Mouse (Mus musculus) MN1 (cell line): ENCODE data around the gene Olfr467.
A peak's percentile ranks its signal among the peaks of the same experiment; 100 is the strongest.
"Not testable (repeated sequence)": the region's sequence is repeated elsewhere in the genome, so short reads cannot be mapped to it uniquely, and the experiment has no call there.

ENCODE experiments used
- DNase-seq: peaks from one replicate; pipeline ENCODE4 v3.0.0-alpha.2; 2016; ENCODE audit warnings: low spot score

Olfr467 gene

DNA sequence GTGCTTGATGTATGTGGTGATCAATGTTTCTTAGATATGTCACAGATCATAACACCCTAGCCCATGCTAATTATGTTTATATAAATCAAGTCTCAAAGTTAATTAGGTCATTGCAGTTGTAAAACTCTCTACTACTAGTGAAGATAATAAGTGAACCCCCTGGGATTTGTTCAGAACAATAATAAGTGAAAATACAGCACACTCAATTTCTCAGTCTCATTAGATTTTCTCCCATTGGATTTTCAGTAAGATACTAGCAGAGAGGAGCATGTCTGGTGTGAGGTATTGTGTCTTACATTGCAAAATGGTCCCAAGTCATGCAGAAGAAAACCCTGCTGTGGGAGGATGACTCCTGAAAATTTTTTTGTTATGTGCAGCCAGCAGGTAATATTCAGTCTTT, at the start of gene Olfr467:
Olfr467 (plus strand) TSS at position 301 of the 400 bp plus-strand sequence.
- no peak for DNase-seq

DNA sequence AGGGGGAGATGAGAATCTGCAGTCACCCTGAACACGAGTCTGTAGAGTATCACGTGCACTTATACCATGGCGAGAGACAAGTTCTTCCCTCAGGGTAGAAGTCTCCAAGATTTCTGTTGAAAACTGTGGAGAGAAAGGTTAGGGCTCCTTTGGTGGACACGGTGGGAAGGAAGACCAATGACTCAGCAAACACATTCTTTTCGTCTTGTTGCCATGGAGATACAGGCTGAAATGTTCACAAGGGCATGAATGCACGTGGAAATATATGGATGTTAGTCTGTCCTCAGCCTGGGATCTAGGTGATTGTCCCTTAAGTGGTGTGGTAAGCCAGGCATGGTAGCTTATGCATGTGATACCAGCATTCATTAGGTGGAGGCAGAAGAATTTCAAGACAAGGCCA, 41.3 kb upstream of the Olfr467 start:
- DNase-seq: no peak

DNA sequence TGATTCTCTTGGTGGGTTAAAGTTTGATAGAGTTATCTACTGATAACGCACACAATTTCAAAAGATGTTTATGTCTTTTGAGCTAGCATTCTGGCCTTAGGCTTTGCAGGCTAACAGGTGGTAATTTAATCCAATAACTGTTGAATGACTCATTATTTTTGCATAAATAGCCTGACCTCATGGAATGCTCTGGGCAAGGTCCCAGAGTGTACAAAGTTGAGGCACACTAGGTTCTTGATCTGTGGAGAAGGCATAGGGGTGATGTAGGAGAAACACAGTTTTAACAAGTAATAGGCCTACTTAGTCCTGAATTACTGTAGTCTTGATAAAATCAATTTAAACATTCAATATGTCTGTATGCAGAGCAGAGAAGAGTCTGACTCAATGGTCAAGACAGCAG, 33.8 kb upstream of the Olfr467 start:
- no peak for DNase-seq

DNA sequence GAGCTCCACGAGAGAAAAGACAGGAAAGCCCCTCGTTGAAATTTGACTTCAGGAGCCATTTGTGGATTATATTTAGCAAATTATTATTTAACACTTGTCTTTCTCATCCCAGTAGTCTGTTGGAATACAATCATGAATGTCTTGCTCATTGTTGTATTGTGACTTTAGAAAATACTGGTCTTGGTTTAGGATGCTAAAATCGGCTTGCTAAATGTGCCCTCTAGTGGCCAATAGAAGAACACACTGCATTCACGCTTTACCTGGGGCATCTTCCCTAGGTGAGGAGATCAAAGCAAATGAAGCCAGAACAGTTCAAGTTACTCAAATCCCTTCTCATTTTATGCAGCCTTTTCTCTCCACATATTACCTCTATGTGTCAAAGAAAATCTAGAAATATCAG, 32.5 kb upstream of the Olfr467 start:
- peak; percentile 22 for DNase-seq

DNA sequence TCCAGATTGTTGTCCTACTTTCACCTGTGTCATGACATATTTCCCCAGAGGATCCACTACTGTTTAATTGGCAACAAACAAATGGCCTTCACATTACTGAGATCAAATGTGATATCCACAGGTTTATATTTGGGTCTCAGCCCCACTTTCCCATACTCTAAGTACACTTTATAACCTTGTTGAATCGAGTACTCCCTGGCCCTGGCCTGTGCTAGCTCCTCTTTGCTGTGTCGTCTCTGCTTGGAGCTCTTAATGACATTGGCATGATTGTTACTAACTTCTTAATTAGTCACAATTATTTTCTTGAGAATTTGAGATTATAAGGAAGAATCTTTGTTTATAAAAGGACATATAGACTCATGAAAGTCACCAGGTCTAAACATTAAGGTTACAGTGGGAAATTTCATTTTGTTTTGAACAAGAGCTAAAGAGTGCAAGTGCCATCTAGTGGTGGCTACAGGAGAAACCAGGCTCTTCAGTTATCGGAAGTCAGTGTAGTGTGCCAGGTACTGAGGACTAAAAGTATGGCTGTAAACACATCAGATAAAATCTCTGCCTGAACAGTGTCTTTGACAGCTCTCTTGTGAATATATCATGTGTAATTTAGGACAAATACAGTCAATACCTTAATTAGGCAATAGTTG, 24.0 kb upstream of the Olfr467 start:
- peak; percentile 50 for DNase-seq

DNA sequence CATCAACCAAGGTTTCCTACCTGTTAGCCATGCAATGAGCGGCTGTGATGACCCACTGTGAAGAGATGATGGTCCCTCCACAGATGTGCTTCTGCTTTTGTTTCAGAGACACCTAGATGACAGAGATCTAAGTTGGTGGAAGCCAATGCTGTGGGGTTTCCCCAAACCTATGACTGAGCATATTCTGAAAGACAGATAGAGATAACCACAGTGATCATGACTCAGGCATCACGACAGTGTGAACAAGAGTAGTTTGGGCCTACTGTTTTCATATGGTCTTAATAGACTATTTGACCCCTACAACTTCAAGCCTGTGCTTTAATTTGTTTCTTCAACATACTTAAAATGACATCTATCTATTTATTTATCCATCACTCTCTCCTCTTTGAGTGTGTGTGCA, 15.6 kb upstream of the Olfr467 start:
- no peak for DNase-seq

DNA sequence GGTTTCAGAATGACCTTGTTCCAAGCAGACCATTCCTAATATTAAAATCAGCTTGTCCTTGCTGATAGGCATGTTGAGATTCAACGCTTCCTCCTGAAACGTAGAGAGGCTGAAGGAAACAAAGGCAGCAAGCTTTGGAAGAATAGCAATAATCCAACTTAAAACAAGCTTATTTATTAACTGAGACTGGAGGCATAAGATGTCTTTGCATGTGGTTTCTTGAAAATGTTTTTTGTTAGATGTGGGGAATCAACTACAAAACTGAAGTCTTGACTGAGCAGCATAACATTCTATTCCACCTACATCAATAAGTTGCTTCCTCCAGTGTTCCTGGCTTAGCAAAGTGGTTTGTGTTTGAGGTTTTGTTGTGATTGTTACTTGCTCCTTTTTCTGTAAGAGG, 11.0 kb upstream of the Olfr467 start, which contains the start of gene Ovch2:
Ovch2 (minus strand) TSS at position 101 of the 400 bp plus-strand sequence.
- no peak for DNase-seq

DNA sequence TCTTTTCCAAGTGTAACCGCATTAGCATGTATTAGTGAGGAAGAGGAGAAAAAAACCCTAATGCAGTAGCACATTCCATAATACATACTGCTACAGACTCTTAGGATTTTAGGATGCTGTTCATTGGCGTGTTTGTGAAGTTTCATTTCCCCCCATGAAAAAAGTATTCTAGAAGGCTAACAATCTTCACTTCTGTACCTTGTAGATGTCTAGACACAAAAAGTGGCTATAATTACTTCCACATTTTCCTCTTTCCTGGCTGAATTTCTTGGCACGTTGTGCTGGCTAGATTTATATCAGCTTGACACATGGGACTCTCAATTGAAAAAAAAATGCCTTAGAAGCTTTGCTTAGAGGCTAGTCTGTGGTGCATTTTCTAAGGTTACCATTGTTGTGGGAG, 9.9 kb upstream of the Olfr467 start:
- DNase-seq: no peak

DNA sequence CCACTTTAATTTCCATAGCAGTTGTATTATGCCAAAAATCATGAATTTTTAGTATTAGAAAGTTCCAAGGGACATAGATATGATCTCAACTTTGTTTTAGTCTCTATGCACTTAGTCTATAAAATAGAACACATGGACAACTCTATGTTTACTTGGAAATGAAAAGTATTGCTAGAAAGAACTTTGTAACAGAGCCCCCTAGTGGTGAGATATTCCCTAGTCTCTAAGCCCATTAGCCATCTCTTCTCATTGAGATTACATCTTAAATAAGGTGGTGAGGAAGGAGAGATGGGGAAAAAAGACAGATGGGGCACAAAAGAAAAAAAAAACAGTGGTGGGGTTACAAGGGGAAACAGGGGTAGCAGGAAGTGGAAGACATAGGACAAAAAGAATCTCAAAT, 7.4 kb downstream of the Olfr467 start:
- no peak for DNase-seq

DNA sequence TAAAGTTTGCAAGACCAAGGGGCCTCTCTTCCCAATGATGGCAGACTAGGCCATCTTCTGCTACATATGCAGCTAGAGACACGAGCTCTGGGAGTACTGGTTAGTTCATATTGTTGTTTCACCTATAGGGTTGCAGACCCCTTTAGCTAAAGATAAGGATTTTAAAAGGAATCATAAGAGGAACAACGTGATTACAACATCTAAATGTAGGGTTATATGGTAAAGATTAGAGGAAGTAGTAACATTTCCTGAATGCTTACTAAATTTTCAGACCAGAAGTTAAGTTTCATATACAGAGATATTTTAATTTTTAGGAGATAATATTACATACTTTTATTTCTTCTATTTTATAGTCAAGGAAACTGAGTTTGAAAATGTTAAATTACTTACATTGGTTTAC, 11.8 kb downstream of the Olfr467 start:
- DNase-seq: not testable (repeated sequence)

DNA sequence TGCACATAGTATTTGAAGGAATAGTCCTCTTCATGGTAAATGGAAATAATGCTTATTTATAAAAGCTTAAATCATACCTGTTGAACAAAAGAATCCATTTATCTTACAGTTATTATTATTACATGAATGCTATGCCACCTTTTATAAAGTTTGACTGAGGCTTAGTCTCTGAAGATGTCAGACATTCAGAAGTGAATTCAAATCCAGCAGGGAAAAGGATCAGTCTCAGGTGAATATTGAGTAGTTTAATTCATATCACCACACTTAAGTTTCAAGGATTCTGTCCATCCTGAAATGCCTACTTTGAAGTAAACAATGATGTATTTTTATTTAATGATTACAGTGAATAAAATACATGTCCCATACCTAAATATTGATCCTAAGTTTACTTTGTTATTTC, 13.4 kb downstream of the Olfr467 start, which contains the start of gene Olfr469:
Olfr469 (minus strand) TSS at position 101 of the 400 bp plus-strand sequence.
- not testable (repeated sequence) for DNase-seq

DNA sequence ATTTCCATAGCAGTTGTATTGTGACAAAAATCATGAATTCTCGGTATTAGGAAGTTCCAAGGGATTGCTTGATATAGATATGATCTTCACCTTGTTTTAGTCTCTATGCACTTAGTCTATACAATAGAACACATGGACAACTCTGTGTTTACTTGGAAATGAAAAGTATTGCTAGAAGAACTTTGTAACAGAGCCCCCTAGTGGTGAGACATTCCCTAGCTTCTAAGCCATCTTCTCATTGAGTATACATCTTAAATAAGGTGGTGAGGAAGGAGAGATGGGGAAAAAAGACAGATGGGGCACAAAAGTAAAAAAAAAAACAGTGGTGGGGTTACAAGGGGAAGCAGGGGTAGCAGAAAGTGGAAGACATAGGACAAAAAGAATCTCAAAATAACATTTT, 29.7 kb downstream of the Olfr467 start:
- peak; percentile 12 for DNase-seq

DNA sequence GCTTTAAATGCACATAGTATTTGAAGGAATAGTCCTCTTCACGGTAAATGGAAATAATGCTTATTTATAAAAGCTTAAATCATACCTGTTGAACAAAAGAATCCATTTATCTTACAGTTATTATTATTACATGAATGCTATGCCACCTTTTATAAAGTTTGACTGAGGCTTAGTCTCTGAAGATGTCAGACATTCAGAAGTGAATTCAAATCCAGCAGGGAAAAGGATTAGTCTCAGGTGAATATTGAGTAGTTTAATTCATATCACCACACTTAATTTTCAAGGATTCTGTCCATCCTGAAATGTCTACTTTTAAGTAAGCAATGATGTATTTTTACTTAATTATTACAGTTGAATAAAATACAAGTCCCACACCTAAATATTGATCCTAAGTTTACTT, 35.3 kb downstream of the Olfr467 start, which contains the start of gene Olfr470:
Olfr470 (minus strand) TSS at position 101 of the 400 bp plus-strand sequence.
- DNase-seq: not testable (repeated sequence)
